Mouse (Mus musculus) liver, adult 2 months (tissue): ENCODE measurements around the gene Ecpas. TPM values are rescaled to one million over a fixed set of nuclear protein-coding genes. Genes with fewer than 3 reads are reported as not detected.

Experiments used
- DNase-seq: peaks from one replicate; pipeline ENCODE4 v3.0.0-alpha.2; 2011; ENCODE audit warnings: low read depth, low spot score; ENCODE audit errors: extremely low read depth
- H3K27ac ChIP-seq: fragments of 200-500 bp; replicated peaks from 2 replicates; pipeline ENCODE4 v1.5.1; 2012; ENCODE audit warnings: low read depth, mild to moderate bottlenecking, control low read depth, inconsistent platforms, low read length; ENCODE audit not compliant: insufficient read depth
- H3K27me3 ChIP-seq: fragments of 200-500 bp; 2 replicates; pipeline ENCODE4 v1.6.1; 2012; ENCODE audit warnings: mild to moderate bottlenecking, moderate library complexity, low read length, inconsistent platforms; ENCODE audit not compliant: control insufficient read depth, insufficient read depth
- H3K36me3 ChIP-seq: fragments of 200-500 bp; 2 replicates; pipeline ENCODE4 v1.6.1; 2012; ENCODE audit warnings: low read length, inconsistent platforms; ENCODE audit not compliant: control insufficient read depth, insufficient read depth
- H3K4me1 ChIP-seq: fragments of 200-500 bp; 2 replicates; pipeline ENCODE4 v1.6.1; 2011; ENCODE audit warnings: low read length; ENCODE audit not compliant: control insufficient read depth, insufficient read depth
- H3K4me3 ChIP-seq: fragments of 200-500 bp; 2 replicates; pipeline ENCODE4 v1.5.1; 2011; ENCODE audit warnings: low read depth, mild to moderate bottlenecking, control low read depth, low read length, moderate library complexity; ENCODE audit not compliant: insufficient read depth
- H3K79me2 ChIP-seq: fragments of 200-500 bp; 2 replicates; pipeline ENCODE4 v1.6.1; 2012; ENCODE audit warnings: inconsistent platforms, mild to moderate bottlenecking, low read length, moderate library complexity; ENCODE audit not compliant: control insufficient read depth, insufficient read depth
- H3K9ac ChIP-seq: fragments of 200-500 bp; 2 replicates; pipeline ENCODE4 v1.6.1; 2012; ENCODE audit warnings: low read depth, mild to moderate bottlenecking, control low read depth, inconsistent platforms, low read length
- CTCF ChIP-seq: fragments of 200-500 bp; IDR thresholded peaks from 2 replicates; pipeline ENCODE4 v1.5.1; 2011; ENCODE audit warnings: low read depth, low read length, control low read depth
- POLR2A ChIP-seq: fragments of 200-500 bp; IDR thresholded peaks from 2 replicates; pipeline ENCODE4 v1.6.1; 2011; ENCODE audit warnings: low read length, control low read depth; ENCODE audit not compliant: insufficient read depth; ENCODE audit errors: extremely low read depth
- WGBS: fragments of 180-500 bp; shearing (Covaris S2); methylation state at CpG from one replicate; pipeline ENCODE4 v1.1.7; 2018; 5-methylcytosine and 5-hydroxymethylcytosine counted together
- polyA plus RNA-seq: library from polyadenylated mRNA; depleted of rRNA; stranded (reverse); fragments of >200 nt; gene quantifications from 2 replicates; pipeline ENCODE4 v1.2.3, GENCODE M21; 2012
- total RNA-seq: library from RNA; depleted of rRNA; stranded (reverse); fragments of >200 nt; gene quantifications from 2 replicates; pipeline ENCODE4 v1.2.3, GENCODE M21; 2014

The Ecpas gene
- total and polyA plus RNA-seq, 2 experiments, result 10.8 to 53.3 TPM

DNA sequence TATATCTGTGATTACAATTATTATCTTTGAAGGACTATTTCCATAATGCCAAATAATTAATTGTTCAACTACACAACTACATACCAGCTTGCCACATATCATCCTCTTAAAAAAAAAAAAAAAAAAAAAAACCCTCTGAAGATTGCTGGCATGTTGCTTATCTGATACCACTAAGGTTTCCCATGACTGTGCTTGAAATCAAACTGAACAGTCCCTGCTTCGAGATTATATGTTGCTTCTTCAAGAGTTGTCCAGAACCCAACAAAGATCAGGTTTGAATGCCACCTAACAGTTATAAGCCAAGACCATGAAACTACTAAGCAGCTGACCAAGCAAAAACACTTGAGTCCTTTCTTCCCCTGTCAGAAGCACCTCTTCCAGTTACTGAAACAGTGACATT is 5.1 kb downstream of the Ecpas start:
- Histone ChIP-seq H3K79me2 (peaks cover 24% of the 10 kb centered on the region), H3K36me3 (no peaks in the 10 kb centered on the region), H3K4me3 (no peak overlapping the region), H3K27ac (no peak overlapping the region), H3K4me1 (peaks cover 8% of the 10 kb centered on the region), H3K9ac (no peak overlapping the region), H3K27me3 (no peaks in the 10 kb centered on the region)
- no peak for DNase-seq
- 40% methylated on average over 1 of the region's 1 CpGs for WGBS
- TF ChIP-seq POLR2A, result no peak
- no peak for TF ChIP-seq CTCF

DNA sequence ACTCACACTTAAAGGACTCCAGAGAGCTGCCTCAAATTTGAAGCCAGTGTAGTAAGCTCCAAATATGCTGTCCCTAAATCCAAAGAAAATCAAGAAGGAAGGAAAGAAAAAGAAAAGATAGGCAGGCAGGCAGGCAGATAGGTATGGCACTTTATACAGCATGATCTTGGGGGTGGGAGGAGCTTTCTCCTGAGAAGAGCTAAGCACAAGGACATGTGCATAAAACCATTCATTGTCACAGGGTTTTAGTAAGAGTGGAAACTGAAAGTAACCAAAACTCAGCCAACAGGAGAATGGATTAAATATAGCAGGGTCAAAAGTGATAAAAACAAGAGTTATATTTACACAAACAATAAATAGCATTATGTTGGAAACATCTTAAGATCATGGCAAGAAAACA is 14.2 kb downstream of the Ecpas start:
- peak; percentile 62 for DNase-seq
- Histone ChIP-seq H3K9ac (no peak overlapping the region), H3K4me3 (no peak overlapping the region), H3K36me3 (no peaks in the 10 kb centered on the region), H3K27me3 (no peaks in the 10 kb centered on the region), H3K4me1 (peaks cover 9% of the 10 kb centered on the region), H3K79me2 (peaks cover 21% of the 10 kb centered on the region), H3K27ac (no peak overlapping the region)
- TF ChIP-seq CTCF (no peak), POLR2A (no peak)

DNA sequence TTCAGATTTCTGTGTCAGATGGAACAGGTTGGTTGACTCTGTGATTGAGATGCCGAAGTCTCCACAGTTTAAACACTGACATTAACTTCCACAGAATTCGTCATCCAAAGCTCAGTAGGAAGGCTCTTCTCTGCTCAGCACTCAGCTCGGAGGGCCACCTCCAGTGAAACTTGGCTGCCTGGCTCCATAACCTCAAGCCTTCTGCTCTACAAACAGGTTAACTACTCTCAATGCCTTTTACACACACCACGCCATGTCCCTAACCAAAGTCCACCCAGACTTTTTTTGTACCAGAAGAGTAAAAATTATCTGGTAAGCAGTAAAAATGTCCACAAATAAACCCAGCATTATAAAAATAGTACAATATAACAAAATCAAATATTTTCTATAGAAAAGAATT is 15.1 kb downstream of the Ecpas start:
- TF ChIP-seq POLR2A (no peak), CTCF (no peak)
- H3K79me2 ChIP-seq, result peaks cover 19% of the 10 kb centered on the region
- H3K4me3 ChIP-seq, result no peak overlapping the region
- H3K27me3 ChIP-seq, result no peaks in the 10 kb centered on the region
- WGBS, result 35% methylated on average over 4 of the region's 4 CpGs
- H3K4me1 ChIP-seq, result peaks cover 9% of the 10 kb centered on the region
- peak; percentile 71 for DNase-seq
- no peak overlapping the region for H3K9ac ChIP-seq
- H3K36me3 ChIP-seq, result no peaks in the 10 kb centered on the region
- H3K27ac ChIP-seq, result peak overlapping the region; percentile 49; the same call in 1 of the 2 replicates

DNA sequence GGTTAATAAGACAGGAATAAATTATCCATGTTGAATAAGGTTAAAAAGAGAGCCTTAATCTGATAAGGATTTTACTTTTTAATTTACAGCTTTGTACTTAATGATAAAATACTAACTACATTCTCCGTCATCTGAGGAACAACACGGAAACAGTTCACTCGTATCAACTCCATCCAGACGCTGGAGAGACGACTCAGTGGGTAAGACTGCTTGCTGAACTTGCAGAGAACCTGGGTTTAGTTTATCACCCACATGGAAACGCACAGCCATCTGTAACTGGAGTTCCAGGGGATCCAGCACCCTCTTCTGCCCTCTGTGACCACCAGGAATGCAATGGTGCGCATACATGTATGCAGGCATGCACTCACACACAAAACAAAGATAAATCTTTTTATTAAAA is 18.1 kb downstream of the Ecpas start:
- no peak overlapping the region for H3K27ac ChIP-seq
- no peaks in the 10 kb centered on the region for H3K36me3 ChIP-seq
- no peak overlapping the region for H3K4me3 ChIP-seq
- TF ChIP-seq CTCF, result no peak
- TF ChIP-seq POLR2A, result no peak
- peaks cover 9% of the 10 kb centered on the region for H3K4me1 ChIP-seq
- H3K27me3 ChIP-seq, result no peaks in the 10 kb centered on the region
- peaks cover 20% of the 10 kb centered on the region for H3K79me2 ChIP-seq
- DNase-seq, result no peak
- no peak overlapping the region for H3K9ac ChIP-seq
- WGBS, result 91% methylated on average over 7 of the region's 7 CpGs

DNA sequence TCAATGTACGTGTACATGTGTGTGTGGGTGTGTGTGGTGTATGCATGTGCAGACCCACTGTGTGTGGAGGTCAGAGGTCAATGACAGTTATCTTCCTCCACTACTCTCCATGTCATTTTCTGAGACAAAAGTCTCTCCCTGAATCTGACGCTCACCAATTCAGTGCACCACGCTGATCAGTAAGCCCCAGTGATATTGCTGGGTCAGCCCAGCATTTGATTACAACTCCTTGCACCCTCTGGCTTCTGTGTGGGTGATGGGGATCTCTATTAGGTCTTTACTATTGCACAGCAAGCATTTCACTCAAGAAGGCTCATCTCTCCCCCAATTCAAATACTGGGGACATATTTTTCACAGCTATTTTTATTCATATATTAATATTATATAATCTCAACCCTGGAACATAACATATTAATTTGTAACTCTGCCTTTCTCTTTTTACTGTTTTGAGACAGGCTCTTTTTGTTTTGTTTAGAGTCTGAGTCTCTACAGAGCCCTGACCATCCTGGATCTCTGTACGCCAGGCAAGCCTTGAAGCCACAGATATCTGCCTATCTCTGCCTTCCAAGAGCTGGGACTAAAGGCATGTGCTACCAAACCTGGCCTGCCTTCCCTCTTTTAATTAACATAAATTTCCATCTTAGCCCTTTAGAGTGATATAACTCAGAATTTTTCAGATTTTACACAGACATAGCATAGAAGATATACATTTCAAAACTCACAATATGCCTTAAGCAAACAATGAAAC is 22.3 kb downstream of the Ecpas start:
- Histone ChIP-seq H3K9ac (no peak overlapping the region), H3K27ac (no peak overlapping the region), H3K36me3 (no peaks in the 10 kb centered on the region; the same call in 1 of the 2 replicates), H3K79me2 (peaks cover 25% of the 10 kb centered on the region), H3K4me3 (no peak overlapping the region), H3K27me3 (no peaks in the 10 kb centered on the region), H3K4me1 (peaks cover 7% of the 10 kb centered on the region)
- WGBS, result 89% methylated on average over 4 of the region's 4 CpGs
- TF ChIP-seq POLR2A (no peak), CTCF (no peak)
- no peak for DNase-seq

DNA sequence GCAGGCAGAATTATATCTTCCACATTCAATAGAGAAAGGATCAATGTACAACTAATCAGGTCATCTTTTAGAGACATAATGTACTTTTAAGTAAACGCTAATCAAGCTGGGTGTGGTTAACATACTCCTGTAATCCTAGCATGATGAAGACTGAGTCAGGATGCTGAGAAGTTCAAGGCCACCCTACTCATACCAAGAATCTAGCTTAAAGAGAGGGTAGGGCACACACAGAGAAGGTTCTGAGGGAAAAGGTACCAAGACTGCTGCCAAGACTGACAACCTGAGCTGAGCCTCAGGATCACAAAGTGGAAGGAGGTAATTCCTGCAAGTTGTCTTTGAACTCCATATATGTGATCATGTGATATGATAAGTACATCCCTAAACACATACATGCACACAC is 24.0 kb downstream of the Ecpas start:
- Histone ChIP-seq H3K36me3 (no peaks in the 10 kb centered on the region; the same call in 1 of the 2 replicates), H3K4me3 (no peak overlapping the region), H3K4me1 (peaks cover 7% of the 10 kb centered on the region), H3K27ac (no peak overlapping the region), H3K27me3 (no peaks in the 10 kb centered on the region), H3K9ac (no peak overlapping the region), H3K79me2 (peaks cover 17% of the 10 kb centered on the region)
- no peak for TF ChIP-seq POLR2A
- no peak for TF ChIP-seq CTCF
- 63% methylated on average over 1 of the region's 1 CpGs for WGBS
- no peak for DNase-seq
